ENCODE assay signal across 16 mouse cellular contexts in the genomic region with DNA sequence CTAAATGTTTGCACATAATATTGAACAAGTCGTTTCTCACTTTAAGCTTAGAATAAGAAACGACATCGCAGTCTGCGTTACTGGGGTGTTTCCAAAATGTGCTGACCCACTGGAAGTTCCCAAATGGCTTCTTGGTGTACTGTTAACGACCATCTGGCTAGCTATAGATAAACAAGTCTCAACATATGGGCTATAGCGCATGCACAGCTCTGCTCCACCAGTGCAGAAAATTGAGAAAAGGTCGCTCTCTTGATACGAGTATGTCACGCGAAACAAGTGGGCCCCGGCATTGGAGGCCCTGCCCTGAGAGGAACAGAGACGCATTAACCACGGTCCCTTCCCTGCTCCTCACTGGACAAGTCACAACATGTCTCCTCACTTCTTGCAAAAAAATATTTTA.
"Had no signal": no experiment of that assay in that cellular context is flagged by ENCODE, and none has a peak within 500 bp of the region (broad histone marks: within the 10 kb centered on the region; RNA-seq: fewer than 3 reads in every experiment).

No protein-coding gene starts in this region.

- ATAC-seq: lung, postnatal 0 days; midbrain, embryonic 16.5 days had no signal

- H3K36me3 ChIP-seq: lung, embryonic 15.5 days; midbrain, embryonic 12.5 days; neural tube, embryonic 12.5 days; stomach, embryonic 15.5 days had no signal

- H3K4me1 ChIP-seq: lung, embryonic 15.5 days; midbrain, embryonic 12.5 days; neural tube, embryonic 12.5 days; stomach, embryonic 15.5 days had no signal

- H3K9ac ChIP-seq: lung, embryonic 15.5 days; midbrain, embryonic 12.5 days; neural tube, embryonic 12.5 days; stomach, embryonic 15.5 days had no signal

- H3K4me2 ChIP-seq: lung, embryonic 15.5 days; midbrain, embryonic 12.5 days; neural tube, embryonic 12.5 days; stomach, embryonic 15.5 days had no signal

- H3K4me3 ChIP-seq: lung, embryonic 15.5 days; megakaryocyte, embryonic 14.5 days; midbrain, embryonic 12.5 days; neural tube, embryonic 12.5 days; stomach, embryonic 15.5 days had no signal

- H3K27ac ChIP-seq: lung, embryonic 15.5 days; macrophage; midbrain, embryonic 12.5 days; neural tube, embryonic 12.5 days; stomach, embryonic 15.5 days; stomach, postnatal 0 days had no signal

- DNase-seq: lung, adult 2 months; lung, postnatal 14 days; midbrain, embryonic 14.5 days; right cerebral cortex, postnatal 14 days; thymus, adult 2 months; thymus, postnatal 25 days; thymus, postnatal 4 days had no signal

- H3K9me3 ChIP-seq: lung, embryonic 15.5 days; neural tube, embryonic 12.5 days; stomach, embryonic 15.5 days had no signal

- H3K27me3 ChIP-seq: lung, embryonic 15.5 days; megakaryocyte, embryonic 14.5 days; midbrain, embryonic 12.5 days; neural tube, embryonic 12.5 days; stomach, embryonic 15.5 days had no signal
